Mouse (Mus musculus): ENCODE data around the gene Trappc6a. TPM values are rescaled to one million over a fixed set of nuclear protein-coding genes. Genes with fewer than 3 reads are reported as not detected.

Trappc6a gene
- total RNA-seq, 2 experiments from 2014 or later, result 23.0 to 24.2 TPM

DNA sequence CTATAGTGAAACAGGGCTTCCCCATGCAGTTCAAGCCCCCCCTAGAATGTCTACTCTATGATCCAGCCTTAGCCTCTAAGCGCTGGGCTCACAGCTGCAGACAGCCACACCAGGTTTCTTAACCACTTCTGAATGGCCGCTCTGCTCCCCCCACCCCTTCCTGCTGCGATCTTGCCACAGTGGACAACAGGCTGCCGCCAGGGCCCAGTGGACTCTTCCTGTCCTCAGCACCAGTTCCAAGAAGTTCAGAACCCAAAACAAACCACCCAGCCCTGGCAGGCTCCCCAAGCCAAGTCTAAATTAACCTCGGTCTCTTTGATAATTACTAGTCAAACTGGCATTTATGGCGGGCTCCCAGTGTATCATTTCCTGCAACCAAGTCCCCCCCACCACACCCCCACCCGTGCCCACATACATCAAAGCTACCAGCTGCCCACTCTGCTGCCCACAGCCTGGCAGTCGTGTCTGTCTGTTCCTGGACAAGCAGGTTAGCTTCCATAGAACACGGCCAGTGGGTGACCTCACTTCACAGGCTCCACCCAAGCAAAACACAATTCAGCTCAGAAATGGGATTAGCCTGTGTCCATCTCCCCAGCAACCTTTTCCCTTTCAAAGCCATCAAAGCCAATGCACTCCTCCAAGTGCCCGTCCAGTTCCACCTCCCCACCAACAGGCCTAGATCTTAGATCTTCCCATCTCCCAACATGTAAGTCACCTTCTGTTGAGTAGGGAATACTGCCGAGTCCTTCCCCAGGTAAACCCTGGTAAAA, 52.5 kb downstream of the Trappc6a start:
- no peak for DNase-seq (ENCODE audit: low spot score in 2 of 2)

DNA sequence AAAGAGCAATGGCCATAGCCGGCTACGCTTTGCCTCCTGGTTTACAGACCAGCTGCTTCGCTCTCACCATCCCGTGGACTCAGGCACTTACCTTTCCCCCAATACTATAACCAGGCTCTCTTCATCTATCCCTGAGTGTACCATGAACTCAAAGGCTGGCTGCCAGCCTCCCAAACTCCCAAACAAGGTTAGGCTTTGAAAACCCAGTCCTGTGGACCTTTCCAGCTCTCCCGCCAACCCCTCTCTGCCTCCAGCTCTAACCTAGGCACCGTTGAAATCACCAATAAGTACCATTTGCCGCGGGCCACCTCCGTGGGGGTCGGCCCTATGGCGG, 53.2 kb downstream of the Trappc6a start:
- no peak for DNase-seq (ENCODE audit: low spot score in 2 of 2)

DNA sequence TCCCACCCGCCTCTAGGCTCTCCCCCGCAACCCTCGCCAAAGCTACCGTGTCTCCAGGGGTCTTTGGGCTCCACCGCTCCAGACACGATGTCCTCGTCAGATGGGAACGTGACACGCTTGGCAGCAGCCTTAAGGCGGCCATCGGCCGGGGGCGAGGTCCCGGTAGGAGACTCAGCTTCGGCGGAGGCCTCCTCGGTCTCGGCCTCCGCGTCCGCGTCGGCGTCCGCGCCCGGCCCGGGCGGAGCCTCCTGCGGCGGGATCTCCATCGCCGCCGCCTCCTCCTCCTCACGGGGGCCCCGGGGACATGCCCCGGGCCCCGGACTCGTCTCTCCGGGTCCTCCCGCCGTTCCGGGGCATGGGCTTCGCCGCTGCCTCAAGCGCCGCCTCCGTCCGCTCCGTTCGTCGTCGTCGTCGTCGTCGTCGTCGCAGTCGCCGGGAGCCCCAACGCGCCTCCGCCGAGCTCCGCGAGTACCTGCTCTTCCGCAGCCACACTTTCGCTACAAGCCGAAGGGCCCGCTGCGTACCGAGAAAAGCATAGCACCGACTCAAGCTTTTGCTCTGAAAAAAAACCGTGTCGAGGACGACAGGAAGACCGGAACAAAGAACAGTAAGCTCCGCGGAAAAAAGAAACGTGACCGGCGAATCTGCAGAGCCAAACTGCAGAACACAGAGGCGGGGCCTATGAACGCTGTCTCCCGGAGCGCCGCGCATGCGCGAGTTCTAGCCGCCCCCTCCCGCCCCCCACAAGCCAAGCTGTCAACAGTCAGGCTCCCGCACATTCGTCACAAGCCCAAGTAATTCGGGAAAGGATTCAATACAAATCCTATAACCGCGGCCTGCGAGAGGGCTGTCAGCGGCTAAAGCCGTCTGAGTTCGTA, 53.8 kb downstream of the Trappc6a start:
- peak; percentile 91 to 94 for DNase-seq (ENCODE audit: low spot score in 2 of 2)

GRCm38 (mm10) chr7:19562643-19563410, 54.6 kb downstream of the Trappc6a start, which contains the start of gene Ppp1r37:
Gene Ppp1r37, minus strand, starts transcription at chr7:19563076.
- DNase-seq (ENCODE audit: low spot score in 2 of 2), result peak in 1 of 2 experiments; percentile 38

GRCm38 (mm10) chr7:19563884-19564283, 55.7 kb downstream of the Trappc6a start:
- DNase-seq (ENCODE audit: low spot score in 2 of 2), result no peak

- no peak for DNase-seq (ENCODE audit: low spot score in 2 of 2)
These were observed 56.3 kb downstream of the Trappc6a start for GRCm38 (mm10) chr7:19564455-19564854.

Other genes with a start within 250 kb of the Trappc6a start
- gene Vasp, start 236.6 kb upstream of the Trappc6a start, total RNA-seq (2021), result 10 to 100 TPM; 23.2 to 24.2 TPM
- under 1 TPM in 1 of 2 experiments, not detected in 1; 0.79 TPM for gene Ppm1n, start 228.3 kb upstream of the Trappc6a start, total RNA-seq (2021)
- 100 to 1,000 TPM in 1 of 2 experiments, 10 to 100 TPM in 1; 93.0 to 104 TPM for gene Rtn2, start 225.8 kb upstream of the Trappc6a start, total RNA-seq (2021)
- gene Fosb, start 198.3 kb upstream of the Trappc6a start, total RNA-seq (2021), result 1 to 10 TPM; 6.1 to 6.5 TPM
- gene Ercc1, start 163.6 kb upstream of the Trappc6a start, total RNA-seq (2021), result 10 to 100 TPM; 38.3 to 44.7 TPM
- gene Cd3eap, start 148.9 kb upstream of the Trappc6a start, total RNA-seq (2021), result 10 to 100 TPM; 19.6 to 19.8 TPM
- 1 to 10 TPM; 4.5 to 6.7 TPM for gene Ppp1r13l, start 148.6 kb upstream of the Trappc6a start, total RNA-seq (2021)
- 10 to 100 TPM; 28.2 to 34.7 TPM for gene Ercc2, start 126.4 kb upstream of the Trappc6a start, total RNA-seq (2021)
- gene Klc3, start 104.3 kb upstream of the Trappc6a start, total RNA-seq (2021), result 1 to 10 TPM; 3.5 to 4.1 TPM
- not detected for gene Ckm, start 103.6 kb upstream of the Trappc6a start, total RNA-seq (2021)
- 100 to 1,000 TPM; 114 to 119 TPM for gene Mark4, start 49.6 kb upstream of the Trappc6a start, total RNA-seq (2021)
- 1 to 10 TPM in 1 of 2 experiments, under 1 TPM in 1; 0.91 to 1.0 TPM for gene Exoc3l2, start 45.1 kb upstream of the Trappc6a start, total RNA-seq (2021)
- gene Bloc1s3, start within 50 bp of the Trappc6a start, total RNA-seq (2021), result 1 to 10 TPM; 6.4 to 7.0 TPM
- gene Nkpd1, start 9.4 kb downstream of the Trappc6a start, total RNA-seq (2021), result under 1 TPM; 0.48 to 0.69 TPM
- 10 to 100 TPM; 88.3 to 91.7 TPM for gene Ppp1r37, start 54.7 kb downstream of the Trappc6a start, total RNA-seq (2021)
- gene Zfp296, start 68.9 kb downstream of the Trappc6a start, total RNA-seq (2021), result under 1 TPM in 1 of 2 experiments, not detected in 1; 0.53 TPM
- 10 to 100 TPM; 39.8 to 43.3 TPM for gene Gemin7, start 69.2 kb downstream of the Trappc6a start, total RNA-seq (2021)
- 10 to 100 TPM; 85.8 to 95.0 TPM for gene Clasrp, start 96.1 kb downstream of the Trappc6a start, total RNA-seq (2021)
- gene Relb, start 121.0 kb downstream of the Trappc6a start, total RNA-seq (2021), result 10 to 100 TPM in 1 of 2 experiments, 1 to 10 TPM in 1; 9.9 to 10.5 TPM
- gene Clptm1, start 156.6 kb downstream of the Trappc6a start, total RNA-seq (2021), result 100 to 1,000 TPM; 151 to 160 TPM
- gene Apoc2, start 169.5 kb downstream of the Trappc6a start, total RNA-seq (2021), result not detected
- not detected for gene Gm44805, start 173.0 kb downstream of the Trappc6a start, total RNA-seq (2021)
- not detected for gene Apoc4, start 173.1 kb downstream of the Trappc6a start, total RNA-seq (2021)
- 1 to 10 TPM; 6.1 to 6.8 TPM for gene Apoc1, start 184.3 kb downstream of the Trappc6a start, total RNA-seq (2021)
- gene Apoe, start 190.8 kb downstream of the Trappc6a start, total RNA-seq (2021), result 1,000 to 10,000 TPM; 2,679 to 2,697 TPM
- 100 to 1,000 TPM; 105 to 115 TPM for gene Tomm40, start 207.0 kb downstream of the Trappc6a start, total RNA-seq (2021)
- gene Nectin2, start 242.1 kb downstream of the Trappc6a start, total RNA-seq (2021), result 10 to 100 TPM; 11.6 to 12.7 TPM

All from layer of hippocampus, postnatal 14 days (tissue).